Comparison of ENCODE assay signal across 25 mouse cellular contexts in the genomic region with DNA sequence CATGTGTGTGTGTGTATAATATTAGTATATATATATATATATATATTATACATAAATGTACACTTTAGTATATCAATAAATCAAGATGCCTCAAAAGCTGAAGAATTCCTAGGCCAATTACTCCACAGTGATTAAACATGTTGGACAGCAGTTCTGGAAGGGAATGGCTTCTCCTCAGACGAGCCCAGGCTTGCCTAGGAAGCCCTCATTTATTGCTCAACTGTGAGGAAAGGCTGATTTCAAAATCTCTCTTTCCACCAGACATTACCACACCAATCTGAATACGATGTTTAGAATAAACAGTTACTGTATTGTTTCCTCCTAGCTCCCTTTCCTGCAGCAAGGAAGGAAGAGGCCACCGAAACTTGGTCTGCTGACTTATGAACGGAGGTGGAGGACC.
"Had no signal": no experiment of that assay in that cellular context is flagged by ENCODE, and none has a peak within 500 bp of the region (broad histone marks: within the 10 kb centered on the region; RNA-seq: fewer than 3 reads in every experiment).

No protein-coding gene starts in this region.

- DNase-seq: gastrocnemius, postnatal 14 days; gastrocnemius, postnatal 36 days; heart, adult 11 months; heart, adult 2 months; heart, postnatal 14 days; heart, postnatal 36 days; kidney, adult 11 months; kidney, adult 8-10 months; kidney, postnatal 10 days; kidney, postnatal 25 days; kidney, postnatal 4 days; liver; liver, embryonic 13.5 days had no signal

- H3K27me3 ChIP-seq: heart, embryonic 13.5 days; heart, embryonic 15.5 days; hindbrain, embryonic 13.5 days; hindbrain, embryonic 15.5 days; limb, embryonic 12.5 days; liver, embryonic 13.5 days had no signal

- H3K27ac ChIP-seq: heart, adult 2 months; heart, embryonic 13.5 days; heart, embryonic 15.5 days; hindbrain, embryonic 13.5 days; hindbrain, embryonic 15.5 days; hindbrain, postnatal 0 days; layer of hippocampus, adult 2 months; left cerebral cortex, adult 2 months; limb, embryonic 10.5 days; limb, embryonic 12.5 days; liver, embryonic 13.5 days had no signal

- ATAC-seq: hindbrain, postnatal 0 days; intestine, embryonic 16.5 days had no signal

- H3K9ac ChIP-seq: heart, embryonic 13.5 days; heart, embryonic 15.5 days; hindbrain, embryonic 13.5 days; hindbrain, embryonic 15.5 days; limb, embryonic 12.5 days; liver, embryonic 13.5 days had no signal

- H3K4me3 ChIP-seq: heart, adult 2 months; heart, embryonic 13.5 days; heart, embryonic 15.5 days; hindbrain, embryonic 13.5 days; hindbrain, embryonic 15.5 days; layer of hippocampus, adult 2 months; left cerebral cortex, adult 2 months; limb, embryonic 10.5 days; limb, embryonic 12.5 days; liver, embryonic 13.5 days had no signal

- H3K4me1 ChIP-seq: heart, embryonic 15.5 days; hindbrain, embryonic 13.5 days; hindbrain, embryonic 15.5 days; liver, embryonic 13.5 days had no signal

- H3K9me3 ChIP-seq: heart, embryonic 13.5 days; heart, embryonic 15.5 days; hindbrain, embryonic 13.5 days; hindbrain, embryonic 15.5 days; limb, embryonic 10.5 days; liver, embryonic 13.5 days had no signal

- H3K36me3 ChIP-seq: heart, embryonic 13.5 days; heart, embryonic 15.5 days; hindbrain, embryonic 13.5 days; hindbrain, embryonic 15.5 days; limb, embryonic 10.5 days; limb, embryonic 12.5 days; liver, embryonic 13.5 days had no signal

- H3K4me2 ChIP-seq: heart, embryonic 11.5 days; heart, embryonic 13.5 days; heart, embryonic 15.5 days; hindbrain, embryonic 13.5 days; hindbrain, embryonic 15.5 days; limb, embryonic 12.5 days; liver, embryonic 11.5 days; liver, embryonic 13.5 days had no signal
